In genomic region chrX:6777489-6778249, GRCm38 (mm10) we compare ENCODE assay signal across 12 mouse cellular contexts. TPM values are rescaled to one million over a fixed set of nuclear protein-coding genes. Genes with fewer than 3 reads are reported as not detected.
DNase-seq lines count a peak whose midpoint lies in the region; ATAC-seq lines count a peak whose summit lies in the region.
"Had no signal": no experiment of that assay in that cellular context is flagged by ENCODE, and none has a peak within 500 bp of the region (broad histone marks: within the 10 kb centered on the region; RNA-seq: fewer than 3 reads in every experiment).

No protein-coding gene starts in this region.

- 0 out of 2 replicates have a peak, but pooled peaks cover 5% of the 10 kb centered on the region for H3K4me1 ChIP-seq in heart, embryonic 15.5 days (replicated peaks)
- H3K4me1 ChIP-seq in hindbrain, embryonic 11.5 days (replicated peaks; ENCODE audit: control insufficient read depth, insufficient read depth, low read length): no peaks in the 10 kb centered on the region
- peaks cover 3% of the 10 kb centered on the region; the same call in 1 of the 2 replicates for H3K4me1 ChIP-seq in midbrain, embryonic 16.5 days (ENCODE audit: control insufficient read depth, insufficient read depth, low read length)

- no peaks in the 10 kb centered on the region for H3K36me3 ChIP-seq in heart, embryonic 15.5 days
- no peaks in the 10 kb centered on the region for H3K36me3 ChIP-seq in hindbrain, embryonic 11.5 days (ENCODE audit: control insufficient read depth, insufficient read depth, low read length)
- H3K36me3 ChIP-seq in midbrain, embryonic 16.5 days (ENCODE audit: control insufficient read depth, insufficient read depth, low read length): no peaks in the 10 kb centered on the region
- H3K36me3 ChIP-seq: G1E had no signal

- H3K27ac ChIP-seq in heart, embryonic 15.5 days: no peak overlapping the region
- H3K27ac ChIP-seq in hindbrain, embryonic 11.5 days (ENCODE audit: low read depth, low read length): no peak overlapping the region
- H3K27ac ChIP-seq in midbrain, embryonic 16.5 days (ENCODE audit: low read length): no peak overlapping the region

- H3K27me3 ChIP-seq in heart, embryonic 15.5 days: no peaks in the 10 kb centered on the region
- H3K27me3 ChIP-seq in hindbrain, embryonic 11.5 days (ENCODE audit: control insufficient read depth, insufficient read depth, low read length): peaks cover 10% of the 10 kb centered on the region
- no peaks in the 10 kb centered on the region; the same call in 1 of the 2 replicates for H3K27me3 ChIP-seq in midbrain, embryonic 16.5 days (ENCODE audit: control insufficient read depth, insufficient read depth, low read depth, low read length)

- peak overlapping the region; percentile 67 for H3K4me2 ChIP-seq in heart, embryonic 15.5 days
- H3K4me2 ChIP-seq in hindbrain, embryonic 11.5 days (replicated peaks; ENCODE audit: low read depth, low read length): peak overlapping the region; percentile 48
- H3K4me2 ChIP-seq in midbrain, embryonic 16.5 days (ENCODE audit: low read length): peak overlapping the region; percentile 65

- WGBS in heart, embryonic 15.5 days: 10% methylated on average over 13 of the region's 13 CpGs
- 13% methylated on average over 12 of the region's 13 CpGs for WGBS in hindbrain, embryonic 11.5 days
- 18% methylated on average over 13 of the region's 13 CpGs for WGBS in midbrain, embryonic 16.5 days

- H3K9ac ChIP-seq in heart, embryonic 15.5 days: no peak overlapping the region
- H3K9ac ChIP-seq in hindbrain, embryonic 11.5 days (ENCODE audit: low read depth, low read length): no peak overlapping the region
- 0 out of 2 replicates have a peak overlapping the region, but pooled peaks have one; percentile 20 for H3K9ac ChIP-seq in midbrain, embryonic 16.5 days (ENCODE audit: low read depth, low read length)

- no peak for ATAC-seq in heart, embryonic 15.5 days (replicated peaks; ENCODE audit: insufficient number of reproducible peaks, insufficient read depth, low FRiP score, low read depth)
- ATAC-seq in hindbrain, embryonic 11.5 days (ENCODE audit: low FRiP score): no peak
- peak; percentile 65; the same call in 1 of the 2 replicates for ATAC-seq in midbrain, embryonic 16.5 days

- no peak for DNase-seq in heart, adult 18-20 months
- peak; percentile 3 for DNase-seq in embryo, embryonic 9.5 days (ENCODE audit: extremely low spot score)
- peak; percentile 9 for DNase-seq in hindbrain, embryonic 11.5 days (ENCODE audit: low spot score)
- no peak for DNase-seq in spleen, postnatal 14 days (ENCODE audit: low spot score in 2 of 2)
- DNase-seq in adipocyte (ENCODE audit: low spot score): no peak
- DNase-seq in urinary bladder, postnatal 10 days (ENCODE audit: low spot score): no peak
- DNase-seq: cerebellum, adult 9-10 months; layer of hippocampus, adult 9-11 months had no signal

- peak overlapping the region; percentile 43 for H3K4me3 ChIP-seq in heart, embryonic 15.5 days
- peak overlapping the region; percentile 30 for H3K4me3 ChIP-seq in hindbrain, embryonic 11.5 days (ENCODE audit: low read depth, low read length)
- peak overlapping the region; percentile 42 for H3K4me3 ChIP-seq in midbrain, embryonic 16.5 days (ENCODE audit: low read depth, low read length)
- H3K4me3 ChIP-seq: myocyte had no signal

- H3K9me3 ChIP-seq in heart, embryonic 15.5 days (replicated peaks): no peaks in the 10 kb centered on the region
- no peaks in the 10 kb centered on the region for H3K9me3 ChIP-seq in hindbrain, embryonic 11.5 days (ENCODE audit: control insufficient read depth, low read length)
- H3K9me3 ChIP-seq in midbrain, embryonic 16.5 days (replicated peaks; ENCODE audit: control insufficient read depth, low read length, poor library complexity, severe bottlenecking): no peaks in the 10 kb centered on the region

RNA-seq across cellular contexts. Expression of gene Dgkk, which starts 1.4 kb away (rescaled TPM):
- 2.3 TPM in 2 replicates for polyA plus RNA-seq in heart, embryonic 15.5 days (2015; fragmentation: Nextera tagmentation; extraction: Ambion mirVana)
- total RNA-seq in heart, adult 18-20 months (2021): under 1 TPM in 1 of 2 experiments, not detected in 1; 0.10 TPM
- polyA plus RNA-seq in hindbrain, embryonic 11.5 days (2014; fragmentation: Nextera tagmentation; extraction: Ambion mirVana): 0.22 and 0.37 TPM in 2 replicates
- 2.0 and 2.7 TPM in 2 replicates for polyA plus RNA-seq in midbrain, embryonic 16.5 days (2015; fragmentation: Nextera tagmentation; extraction: Ambion mirVana)
- polyA plus RNA-seq: G1E, myocyte had no signal

Comparison
In these comparisons a context has a peak if more than half of its experiments do, and no peak if none do; other contexts are left out.
1. DNase-seq: peak in embryo, embryonic 9.5 days (single experiment) and hindbrain, embryonic 11.5 days (single experiment); none in heart, adult 18-20 months (0 of 2), spleen, postnatal 14 days (0 of 2), adipocyte (single experiment) and urinary bladder, postnatal 10 days (single experiment).
2. Peak in every context shown above with its lines, with median percentiles within 50 percentile points of each other: H3K4me2 ChIP-seq and H3K4me3 ChIP-seq.